Mouse (Mus musculus) 3T3-L1 (cell line): Measurements from ENCODE around the gene Slfn8.
A peak's percentile ranks its signal among the peaks of the same experiment; 100 is the strongest.
"Not testable (repeated sequence)": the region's sequence is repeated elsewhere in the genome, so short reads cannot be mapped to it uniquely, and the experiment has no call there.

Experiments
- DNase-seq: peaks from one replicate; pipeline ENCODE4 v3.0.0-alpha.2; 2015; ENCODE audit warnings: low read depth, low spot score

The Slfn8 gene

DNA sequence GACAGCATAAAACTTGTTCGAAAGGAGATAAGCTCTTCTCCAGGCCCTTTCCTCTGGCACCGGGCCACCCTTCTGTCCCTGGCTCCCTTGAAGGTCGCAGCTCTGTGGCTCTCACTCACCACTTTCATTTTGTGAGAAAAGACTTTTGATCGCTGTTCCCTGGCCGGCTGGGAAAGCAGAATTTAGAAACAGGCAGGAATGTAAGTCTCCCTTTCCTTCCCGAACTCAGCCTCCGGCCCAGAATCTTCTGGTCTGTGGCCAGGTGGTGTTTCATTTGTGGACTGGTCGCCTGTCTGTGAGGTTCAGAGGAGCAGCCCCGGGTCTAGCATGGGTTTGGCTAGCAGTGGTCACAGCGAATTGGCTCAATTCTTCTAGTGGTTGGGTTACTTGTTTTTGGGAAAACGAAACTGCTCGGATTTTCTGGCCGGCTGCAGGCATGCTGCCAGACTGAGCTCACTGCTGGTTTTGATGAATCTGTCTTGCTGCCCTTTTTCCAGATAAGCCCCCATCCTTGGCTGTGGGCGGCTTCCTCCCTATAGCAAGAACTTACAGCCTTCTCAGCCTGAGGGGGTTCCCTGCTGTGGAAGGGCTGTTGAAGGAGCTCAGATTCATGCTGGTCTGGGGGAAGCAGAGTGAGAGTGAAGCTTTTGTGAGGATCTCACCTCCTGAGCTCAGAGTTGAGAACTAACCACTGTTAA is 29.0 kb downstream of the Slfn8 start, which contains the start of gene Slfn9:
Gene Slfn9 (minus strand): TSS at position 362 of the 698 bp plus-strand sequence.
- peak; percentile 74 for DNase-seq

DNA sequence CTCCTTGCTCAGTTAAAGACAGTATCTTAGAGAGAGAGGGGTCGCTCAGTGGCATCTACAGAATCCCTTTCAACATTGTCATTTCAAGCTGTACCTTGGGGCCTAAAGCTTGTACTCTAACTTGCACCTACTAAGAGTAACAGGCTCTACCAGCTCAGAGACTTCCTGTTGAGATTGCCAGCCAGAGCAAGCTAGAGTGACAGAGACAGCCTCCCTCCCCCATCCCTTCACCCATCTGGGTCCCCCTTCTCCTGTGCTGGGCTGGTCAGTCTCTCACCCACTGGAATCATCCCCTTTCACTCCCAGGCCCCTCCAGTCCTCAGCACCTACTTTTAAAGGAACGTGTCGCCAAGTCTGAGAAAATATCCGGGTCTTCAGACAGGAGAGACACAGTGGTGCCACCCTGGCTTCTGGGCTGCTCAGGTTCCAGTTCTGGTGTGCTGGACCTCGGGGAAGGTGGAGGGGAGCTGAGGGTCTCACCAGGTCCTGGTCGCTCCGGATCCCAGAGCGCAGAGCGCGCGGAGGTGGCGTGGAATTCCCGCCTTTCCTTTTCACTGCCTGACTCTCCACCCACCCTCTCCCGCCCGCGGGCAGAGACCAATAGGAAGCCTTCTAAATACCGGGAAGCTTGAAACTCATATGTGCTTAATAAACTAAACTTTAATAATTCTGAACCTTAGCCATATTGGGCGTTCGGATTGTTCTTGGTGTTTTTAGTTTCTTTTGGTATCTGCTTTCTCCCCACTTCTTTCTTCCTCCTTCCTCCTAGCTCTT is 29.8 kb downstream of the Slfn8 start:
- peak; percentile 81 for DNase-seq

DNA sequence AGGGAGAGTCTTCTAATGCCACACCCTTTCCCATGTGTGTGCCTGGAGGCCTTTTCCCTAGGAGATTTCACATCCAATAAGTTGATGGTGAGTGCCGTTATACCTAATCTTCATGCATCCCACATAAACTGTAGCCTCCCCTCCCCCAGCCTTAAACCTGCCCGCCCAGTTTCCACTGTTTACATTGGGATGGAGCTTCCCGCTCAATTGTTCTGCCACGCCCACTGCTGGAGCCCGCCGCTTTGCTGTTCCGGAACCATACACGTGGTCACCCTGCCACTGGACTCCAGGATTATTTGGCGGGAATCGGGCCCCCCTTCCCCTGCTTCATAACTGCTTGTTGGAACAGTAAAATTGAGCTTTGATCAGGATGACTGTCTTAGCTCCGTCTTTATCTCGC is 31.3 kb downstream of the Slfn8 start:
- no peak for DNase-seq

DNA sequence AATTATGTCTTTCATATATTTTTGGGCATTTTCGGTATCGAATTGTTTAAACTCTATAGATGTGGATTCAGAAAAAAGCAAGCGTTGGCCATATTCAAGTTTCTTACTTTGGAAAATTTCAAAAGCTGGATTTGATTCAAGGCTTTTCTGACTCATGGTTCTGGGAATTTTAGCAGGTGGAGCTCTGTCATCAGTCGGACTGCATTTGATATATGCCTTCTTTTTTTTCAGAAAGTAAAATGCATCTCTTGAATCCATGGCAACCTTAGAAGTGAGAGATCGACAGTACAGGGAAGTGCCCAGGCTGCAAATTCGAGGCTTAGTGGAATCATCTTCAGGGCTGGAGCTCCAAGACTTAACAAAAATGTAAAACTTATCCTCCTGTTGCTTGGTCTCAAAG is 33.0 kb downstream of the Slfn8 start:
- peak; percentile 64 for DNase-seq

DNA sequence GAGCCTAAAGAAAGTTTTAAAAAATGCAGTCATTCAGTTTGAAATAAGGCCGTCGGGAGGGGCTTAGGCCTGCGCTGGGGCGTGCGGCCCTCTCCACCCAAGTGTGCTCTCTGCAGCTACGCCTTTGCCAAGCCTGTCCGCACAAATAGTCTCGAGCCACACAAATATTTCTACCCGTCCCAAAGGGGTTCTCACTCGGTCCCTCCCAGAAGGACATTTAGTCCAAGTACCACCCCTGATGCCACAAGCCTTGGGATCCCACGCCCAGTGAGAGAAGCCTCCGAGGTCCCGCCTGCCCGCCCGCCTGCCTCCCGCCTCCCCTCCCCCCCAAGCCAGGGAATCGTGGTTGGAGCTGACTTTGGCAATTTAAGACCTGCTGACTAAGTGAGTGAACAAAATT is 37.4 kb downstream of the Slfn8 start:
- DNase-seq = no peak

DNA sequence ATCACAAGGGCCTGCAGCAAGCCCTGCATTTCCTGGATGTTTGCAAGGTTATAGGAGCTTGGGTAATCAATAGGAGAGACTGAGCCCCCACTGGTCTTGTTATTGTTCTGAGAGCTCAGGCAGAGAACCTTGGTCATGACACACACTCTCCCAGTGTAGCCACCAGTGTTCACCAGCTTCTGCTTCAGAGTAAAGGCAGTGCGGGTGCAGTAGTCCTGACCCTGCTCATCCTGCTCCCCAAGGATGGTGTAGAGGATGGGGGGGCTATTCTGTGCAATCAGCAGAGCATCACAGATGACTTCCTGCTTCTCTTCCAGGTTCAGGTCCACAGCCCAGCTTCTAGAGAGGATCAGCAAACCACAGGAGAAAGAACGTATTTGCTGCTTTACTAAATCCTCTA is 38.2 kb downstream of the Slfn8 start:
- DNase-seq = not testable (repeated sequence)

DNA sequence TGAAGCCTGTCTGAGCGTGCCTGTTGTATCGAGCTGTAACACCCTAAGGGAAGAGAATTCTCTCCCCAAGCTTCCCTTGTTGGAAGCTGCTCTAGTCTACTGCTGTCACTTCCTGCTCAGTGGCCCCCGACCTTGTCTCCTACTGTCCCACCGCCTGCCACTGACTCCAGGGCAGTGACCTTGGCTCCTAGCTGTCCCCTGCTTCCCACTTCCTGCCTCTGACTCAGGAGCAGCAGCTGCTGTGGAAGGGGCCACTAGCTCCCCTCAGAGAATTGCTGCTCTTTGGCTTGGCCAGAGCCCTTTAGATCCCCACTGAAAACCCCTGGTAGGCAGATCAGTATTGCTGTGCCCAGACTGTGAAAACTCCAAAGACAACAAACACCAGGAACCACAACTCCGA is 46.7 kb downstream of the Slfn8 start:
- peak; percentile 21 for DNase-seq

DNA sequence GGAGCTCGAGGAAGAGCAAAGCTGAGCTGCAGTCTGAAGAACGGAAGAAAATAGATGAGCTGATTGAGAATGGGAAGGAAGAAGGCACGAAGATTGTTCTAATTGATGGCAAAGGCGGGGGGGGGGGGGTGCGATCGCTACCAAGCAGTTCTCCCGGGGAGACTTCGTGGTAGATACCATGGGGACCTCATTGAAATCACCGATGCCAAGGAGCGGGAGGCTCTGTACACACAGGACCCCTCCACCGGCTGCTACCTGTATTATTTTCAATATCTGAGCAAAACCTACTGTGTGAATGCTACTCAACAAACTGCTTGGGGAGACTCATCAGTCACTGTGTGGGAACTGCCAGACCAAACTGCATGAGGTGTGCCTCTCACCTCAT is 49.0 kb downstream of the Slfn8 start:
- no peak for DNase-seq

DNA sequence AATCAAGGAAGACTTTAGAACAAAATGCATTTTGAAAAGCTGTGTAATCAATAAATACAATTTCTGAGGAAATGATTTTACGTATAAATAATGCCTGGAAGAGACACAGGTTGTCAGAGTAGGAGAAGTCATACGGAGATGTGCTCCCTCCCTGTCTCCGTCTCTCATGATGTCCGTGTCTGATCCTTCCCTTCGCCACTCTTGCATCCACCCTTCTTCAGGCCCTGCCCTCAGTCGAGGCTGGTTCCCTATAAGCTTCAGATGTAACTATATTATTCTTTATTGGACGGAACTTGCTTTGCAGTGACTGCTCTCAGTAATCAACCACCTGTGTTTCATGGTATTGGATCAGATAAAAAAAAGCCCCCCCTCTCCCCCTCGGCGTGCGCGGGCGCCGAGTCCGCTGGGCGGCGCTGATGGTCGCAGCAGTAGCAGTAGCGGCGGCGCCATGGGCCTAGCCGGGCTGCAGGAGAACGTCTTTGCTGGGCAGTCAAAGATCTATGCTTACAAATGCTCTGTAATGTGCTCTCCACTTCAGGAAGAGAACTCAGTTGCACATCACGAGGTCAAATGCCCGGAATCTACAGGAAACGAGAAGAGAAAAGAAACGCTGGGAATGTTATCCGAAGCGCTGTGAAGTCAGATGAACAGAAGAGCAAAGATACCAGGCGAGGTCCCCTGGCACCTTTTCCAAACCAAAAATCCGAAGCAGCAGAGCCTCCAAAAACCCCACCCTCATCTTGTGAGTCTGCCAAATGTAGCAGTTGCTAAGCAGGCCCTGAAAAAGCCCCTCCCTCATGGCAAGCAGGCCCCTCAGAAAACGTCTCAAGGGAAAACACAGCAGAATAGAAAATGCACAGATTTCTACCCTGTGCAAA is 49.7 kb downstream of the Slfn8 start:
- no peak for DNase-seq

DNA sequence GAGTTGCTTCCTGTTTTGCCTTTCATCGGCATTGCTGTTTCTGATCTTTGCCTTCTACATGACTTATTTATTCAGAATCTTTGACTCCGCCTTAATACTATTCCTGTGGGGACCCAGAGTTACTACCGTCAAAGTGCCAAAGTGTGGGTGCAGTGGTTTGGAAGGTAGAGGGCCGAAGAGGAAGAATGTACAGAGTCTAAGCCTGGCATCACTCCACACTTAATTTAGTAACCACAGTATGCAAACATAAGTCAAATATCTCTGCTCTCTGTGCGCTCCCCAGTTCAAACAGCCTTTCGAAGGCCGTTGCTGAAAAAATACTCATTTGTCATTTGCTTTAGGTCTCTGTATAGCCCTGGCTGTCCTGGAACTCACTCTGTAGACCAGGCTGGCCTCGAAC is 58.4 kb downstream of the Slfn8 start:
- no peak for DNase-seq

DNA sequence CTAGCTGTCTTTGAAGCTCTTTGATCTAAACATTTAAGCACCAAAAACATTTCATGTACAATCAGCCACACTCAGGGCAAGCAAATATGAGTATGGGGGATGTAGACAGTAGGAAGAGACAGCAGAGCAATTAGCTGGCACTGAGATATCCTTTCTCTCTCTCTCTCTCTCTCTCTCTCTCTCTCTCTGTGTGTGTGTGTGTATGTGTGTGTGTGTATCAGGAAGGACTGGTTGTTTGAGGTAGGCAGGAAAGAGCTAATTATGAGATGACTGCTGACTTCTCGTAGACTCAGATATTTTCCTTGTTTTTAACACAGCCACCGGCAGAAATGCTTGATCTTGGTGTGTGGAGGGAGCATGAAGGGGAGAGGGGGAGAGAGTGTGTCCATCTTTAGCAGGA is 58.9 kb downstream of the Slfn8 start:
- DNase-seq = no peak

DNA sequence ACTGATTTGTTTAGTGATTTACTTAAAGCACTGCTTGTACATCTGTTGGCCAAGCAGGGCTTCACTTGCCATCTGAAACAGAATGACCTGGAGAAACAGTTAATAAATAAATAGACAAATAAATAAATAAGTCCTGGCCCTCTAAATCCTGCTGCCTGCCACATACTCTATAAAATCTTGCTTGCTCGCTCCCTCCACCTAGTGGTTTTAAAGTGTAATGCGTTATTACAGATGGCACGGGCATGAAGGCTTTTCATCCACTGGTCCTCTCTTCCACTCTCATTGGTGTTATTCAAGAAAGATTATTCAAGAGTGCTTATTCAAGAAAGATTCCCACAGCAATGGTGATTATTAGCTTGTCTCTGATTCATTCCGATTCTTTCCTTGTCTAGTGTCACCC is 61.0 kb downstream of the Slfn8 start:
- peak; percentile 69 for DNase-seq

DNA sequence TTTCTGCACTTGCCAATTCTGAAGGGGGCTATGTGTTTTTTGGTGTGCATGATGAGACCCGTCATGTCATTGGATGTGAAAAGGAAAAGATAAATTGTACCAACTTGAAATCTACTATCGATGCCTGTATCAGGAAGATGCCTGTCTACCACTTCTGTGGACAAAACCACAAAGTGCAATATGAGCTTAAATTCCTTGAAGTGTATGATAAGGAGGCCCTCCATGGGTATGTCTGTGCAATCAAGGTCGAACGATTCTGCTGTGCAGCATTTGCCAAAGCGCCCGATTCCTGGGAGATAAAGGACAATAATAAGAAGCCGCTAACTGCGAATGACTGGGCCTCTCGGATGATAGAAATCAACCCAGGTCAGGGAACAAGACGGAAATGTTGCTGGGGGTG is 63.7 kb downstream of the Slfn8 start:
- DNase-seq = no peak

DNA sequence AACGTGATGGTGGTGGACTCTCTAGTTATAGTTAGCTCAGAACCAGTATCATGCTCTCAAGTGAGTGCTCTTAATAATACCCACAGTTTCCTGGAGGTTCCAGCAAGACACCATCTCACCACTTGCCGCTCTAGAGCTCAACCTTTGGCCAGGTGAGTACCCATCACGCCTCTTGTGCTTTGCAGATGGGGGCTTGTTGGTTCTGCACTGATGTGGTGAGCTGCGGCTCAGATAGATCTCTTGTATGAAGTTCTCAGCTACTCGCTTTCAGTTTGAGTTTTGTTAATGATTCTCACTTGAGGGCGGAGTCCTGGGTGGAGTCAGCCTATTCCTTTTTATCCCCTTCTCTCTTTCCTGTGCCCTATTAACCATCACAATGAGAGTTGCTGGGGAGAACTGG is 66.0 kb downstream of the Slfn8 start:
- DNase-seq = no peak

DNA sequence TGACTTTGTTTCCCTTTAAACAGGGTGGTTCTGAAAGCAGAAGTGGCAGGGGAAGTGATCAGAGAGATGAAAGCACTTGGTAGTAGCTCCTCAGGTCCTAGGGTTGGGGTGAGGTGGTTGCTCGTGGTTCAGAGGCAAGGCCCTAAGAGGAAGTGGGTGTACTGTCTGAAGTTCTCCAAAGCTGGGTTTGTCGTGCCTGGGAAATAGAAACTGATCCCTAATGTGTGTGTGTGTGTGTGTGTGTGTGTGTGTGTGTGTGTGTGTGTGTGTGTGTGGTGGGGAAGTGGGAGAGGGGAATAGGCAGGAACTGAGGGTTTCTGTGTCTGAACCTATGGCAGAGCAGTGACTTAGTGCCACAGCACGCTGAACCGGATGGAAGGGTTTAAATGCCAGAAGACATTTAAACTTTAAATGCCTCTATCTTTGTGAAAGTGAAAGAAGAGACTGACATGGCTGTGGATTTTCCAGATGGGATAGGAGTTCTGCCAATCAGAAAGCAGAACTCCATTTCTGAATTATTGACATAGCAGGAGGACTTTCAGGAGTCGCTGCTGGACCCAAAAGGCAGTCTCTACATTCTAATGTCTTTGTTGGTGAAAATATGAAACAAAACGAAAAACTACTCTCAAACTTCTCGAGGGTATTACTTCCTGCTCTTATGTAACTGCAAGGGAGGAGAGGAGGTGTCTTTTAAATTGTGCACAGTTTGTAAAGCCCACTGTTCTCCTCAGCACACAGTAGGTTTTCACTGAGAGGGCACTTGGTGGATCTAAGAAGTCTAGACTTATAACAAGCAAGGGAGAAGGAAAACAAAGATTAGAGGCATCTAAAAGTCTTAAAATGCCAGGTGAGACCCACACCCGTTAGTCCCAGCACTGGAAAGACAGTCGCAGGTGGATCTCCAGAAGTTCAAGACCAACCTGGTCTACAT is 67.7 kb downstream of the Slfn8 start:
- DNase-seq = no peak
